Mouse (Mus musculus) midbrain, embryonic 16.5 days (tissue): ENCODE data around the gene Mroh2a. TPM values are rescaled to one million over a fixed set of nuclear protein-coding genes. Genes with fewer than 3 reads are reported as not detected.

Experiments used
- ATAC-seq: fragments of 200-750 bp; cut with Nextera tagmentation; 2 replicates; pipeline ENCODE4 v1.8.0; 2017; ENCODE audit warnings: moderate TSS enrichment
- H3K27ac ChIP-seq: fragments of 300-500 bp; sonication (generic); 2 replicates; pipeline ENCODE4 v1.5.1; 2014; ENCODE audit warnings: mild to moderate bottlenecking, low read length, mixed read lengths
- H3K27me3 ChIP-seq: fragments of 300-500 bp; sonication (generic); 2 replicates; pipeline ENCODE4 v1.6.1; 2014; ENCODE audit warnings: low read depth, low read length, mixed read lengths; ENCODE audit not compliant: control insufficient read depth, insufficient read depth
- H3K36me3 ChIP-seq: fragments of 300-500 bp; sonication (generic); 2 replicates; pipeline ENCODE4 v1.6.1; 2014; ENCODE audit warnings: mild to moderate bottlenecking, low read length, moderate library complexity, mixed read lengths; ENCODE audit not compliant: control insufficient read depth, insufficient read depth
- H3K4me1 ChIP-seq: fragments of 300-500 bp; sonication (generic); 2 replicates; pipeline ENCODE4 v1.6.1; 2014; ENCODE audit warnings: mild to moderate bottlenecking, low read length, mixed read lengths; ENCODE audit not compliant: control insufficient read depth, insufficient read depth
- H3K4me2 ChIP-seq: fragments of 300-500 bp; sonication (generic); 2 replicates; pipeline ENCODE4 v1.6.1; 2014; ENCODE audit warnings: mild to moderate bottlenecking, low read length, mixed read lengths
- H3K4me3 ChIP-seq: fragments of 300-500 bp; sonication (generic); 2 replicates; pipeline ENCODE4 v1.5.1; 2014; ENCODE audit warnings: low read depth, mild to moderate bottlenecking, low read length, moderate library complexity, mixed read lengths
- H3K9ac ChIP-seq: fragments of 300-500 bp; sonication (generic); 2 replicates; pipeline ENCODE4 v1.6.1; 2014; ENCODE audit warnings: low read depth, low read length, mixed read lengths
- H3K9me3 ChIP-seq: fragments of 300-500 bp; sonication (generic); replicated peaks from 2 replicates; pipeline ENCODE4 v1.6.1; 2014; ENCODE audit warnings: mild to moderate bottlenecking, low read length, mixed read lengths; ENCODE audit not compliant: control insufficient read depth, poor library complexity, severe bottlenecking
- WGBS: fragments of 180-500 bp; shearing (Covaris S2); extraction: QIAGEN DNeasy Blood & Tissue Kit; methylation state at CpG from one replicate; pipeline ENCODE4 v1.1.7; 2014; 5-methylcytosine and 5-hydroxymethylcytosine counted together
- polyA plus RNA-seq: library from polyadenylated mRNA; unstranded; fragments of >200 nt; fragmentation: Nextera tagmentation; extraction: Ambion mirVana; gene quantifications from 2 replicates; pipeline ENCODE4 v1.2.1, GENCODE M21; 2015

Gene Mroh2a
- polyA plus RNA-seq, 1 experiment from 2014 or later, result 0.92 TPM

GRCm38 (mm10) chr1:88297480-88298258 is 70.9 kb downstream of the Mroh2a start:
- Histone ChIP-seq H3K4me1 (no peaks in the 10 kb centered on the region), H3K4me2 (no peak overlapping the region), H3K27me3 (no peaks in the 10 kb centered on the region), H3K9me3 (peaks cover 66% of the 10 kb centered on the region), H3K9ac (no peak overlapping the region), H3K4me3 (no peak overlapping the region), H3K27ac (no peak overlapping the region), H3K36me3 (no peaks in the 10 kb centered on the region)
- 68% methylated on average over 7 of the region's 7 CpGs for WGBS
- no peak for ATAC-seq

- Histone ChIP-seq H3K27me3 (no peaks in the 10 kb centered on the region), H3K36me3 (no peaks in the 10 kb centered on the region), H3K27ac (no peak overlapping the region), H3K4me3 (no peak overlapping the region), H3K4me1 (no peaks in the 10 kb centered on the region), H3K9me3 (peaks cover 75% of the 10 kb centered on the region), H3K4me2 (no peak overlapping the region), H3K9ac (no peak overlapping the region)
- WGBS, result 65% methylated on average over 4 of the region's 4 CpGs
- ATAC-seq, result no peak
These were observed 72.1 kb downstream of the Mroh2a start for GRCm38 (mm10) chr1:88298686-88299528.

- H3K9ac ChIP-seq, result no peak overlapping the region
- no peaks in the 10 kb centered on the region for H3K36me3 ChIP-seq
- no peaks in the 10 kb centered on the region for H3K27me3 ChIP-seq
- peaks cover 79% of the 10 kb centered on the region for H3K9me3 ChIP-seq
- ATAC-seq, result no peak
- H3K4me1 ChIP-seq, result no peaks in the 10 kb centered on the region
- H3K4me2 ChIP-seq, result no peak overlapping the region
- 82% methylated on average over 2 of the region's 2 CpGs for WGBS
- H3K4me3 ChIP-seq, result no peak overlapping the region
- no peak overlapping the region for H3K27ac ChIP-seq
These were observed 72.8 kb downstream of the Mroh2a start for GRCm38 (mm10) chr1:88299529-88299945.

DNA sequence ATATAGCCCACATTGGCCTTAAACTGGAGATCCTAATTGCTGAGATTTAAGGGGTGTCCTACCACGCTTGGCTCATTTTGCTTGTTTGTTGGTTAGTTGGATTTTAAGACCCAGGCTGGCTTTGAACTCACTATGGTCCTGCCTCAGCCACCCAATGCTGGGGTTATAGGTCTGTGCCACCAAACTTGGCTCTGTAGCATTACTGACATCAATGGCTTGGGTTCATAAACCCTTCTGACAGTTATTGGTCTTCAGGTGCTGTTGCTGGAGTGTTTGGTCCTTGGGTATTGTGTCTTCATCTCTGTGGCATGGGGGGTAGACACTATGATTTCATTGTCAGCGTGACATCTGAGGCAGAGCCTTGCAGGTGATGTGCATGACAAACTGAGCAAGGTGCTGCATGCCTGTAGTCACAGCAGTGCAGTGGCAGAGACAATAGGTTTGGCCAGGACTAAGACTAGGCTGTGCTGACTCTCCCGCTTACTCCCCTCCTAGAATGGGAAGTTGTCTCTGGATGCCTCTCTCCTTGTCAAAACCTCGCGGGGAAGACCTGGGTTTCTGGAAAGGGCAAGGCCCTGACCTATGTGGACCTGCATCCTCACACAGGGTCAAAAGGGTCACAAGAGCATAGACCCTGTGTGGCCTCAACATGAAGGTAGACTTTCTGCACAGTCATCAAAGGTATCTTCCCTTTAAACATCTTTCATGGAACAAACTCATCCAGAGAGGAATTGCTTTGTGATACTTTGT is 73.7 kb downstream of the Mroh2a start:
- H3K27ac ChIP-seq, result no peak overlapping the region
- H3K9me3 ChIP-seq, result peaks cover 84% of the 10 kb centered on the region
- H3K4me2 ChIP-seq, result no peak overlapping the region
- peak; percentile 26; the same call in 1 of the 2 replicates for ATAC-seq
- H3K4me3 ChIP-seq, result no peak overlapping the region
- no peaks in the 10 kb centered on the region for H3K4me1 ChIP-seq
- 44% methylated on average over 5 of the region's 5 CpGs for WGBS
- no peaks in the 10 kb centered on the region for H3K27me3 ChIP-seq
- no peak overlapping the region for H3K9ac ChIP-seq
- no peaks in the 10 kb centered on the region for H3K36me3 ChIP-seq

- Histone ChIP-seq H3K4me2 (no peak overlapping the region), H3K9me3 (peaks cover 85% of the 10 kb centered on the region), H3K4me1 (no peaks in the 10 kb centered on the region), H3K36me3 (no peaks in the 10 kb centered on the region), H3K4me3 (no peak overlapping the region), H3K27me3 (no peaks in the 10 kb centered on the region), H3K9ac (no peak overlapping the region), H3K27ac (no peak overlapping the region)
- 70% methylated on average over 9 of the region's 9 CpGs for WGBS
- peak; percentile 36; the same call in 1 of the 2 replicates for ATAC-seq
These were observed 74.6 kb downstream of the Mroh2a start for GRCm38 (mm10) chr1:88301121-88302014.

- Histone ChIP-seq H3K27me3 (no peaks in the 10 kb centered on the region), H3K4me1 (no peaks in the 10 kb centered on the region), H3K27ac (no peak overlapping the region), H3K9ac (no peak overlapping the region), H3K4me3 (no peak overlapping the region), H3K9me3 (peaks cover 93% of the 10 kb centered on the region), H3K36me3 (no peaks in the 10 kb centered on the region), H3K4me2 (no peak overlapping the region)
- 66% methylated on average over 14 of the region's 14 CpGs for WGBS
- no peak for ATAC-seq
These were observed 75.4 kb downstream of the Mroh2a start for GRCm38 (mm10) chr1:88302057-88302740.

- Histone ChIP-seq H3K36me3 (no peaks in the 10 kb centered on the region), H3K9me3 (peaks cover 92% of the 10 kb centered on the region), H3K4me1 (no peaks in the 10 kb centered on the region), H3K27me3 (no peaks in the 10 kb centered on the region), H3K27ac (no peak overlapping the region), H3K4me2 (no peak overlapping the region), H3K9ac (no peak overlapping the region), H3K4me3 (no peak overlapping the region)
- no peak for ATAC-seq
- WGBS, result 66% methylated on average over 6 of the region's 6 CpGs
These were observed 77.0 kb downstream of the Mroh2a start for GRCm38 (mm10) chr1:88303762-88304161.
